Mouse (Mus musculus) embryo, embryonic 10.5 days (tissue): ENCODE measurements at regions not wholly inside any gene's neighbourhood (a gene's known extent, or its start where the extent isn't known, plus 50 kb on each side); places are given as distances from the start of the nearest gene placed in this dataset.
"Not testable (repeated sequence)": the region's sequence is repeated elsewhere in the genome, so short reads cannot be mapped to it uniquely, and the experiment has no call there.

Source experiments
- DNase-seq: peaks from one replicate; pipeline ENCODE4 v3.0.0-alpha.2; 2015; ENCODE audit warnings: low spot score

DNA sequence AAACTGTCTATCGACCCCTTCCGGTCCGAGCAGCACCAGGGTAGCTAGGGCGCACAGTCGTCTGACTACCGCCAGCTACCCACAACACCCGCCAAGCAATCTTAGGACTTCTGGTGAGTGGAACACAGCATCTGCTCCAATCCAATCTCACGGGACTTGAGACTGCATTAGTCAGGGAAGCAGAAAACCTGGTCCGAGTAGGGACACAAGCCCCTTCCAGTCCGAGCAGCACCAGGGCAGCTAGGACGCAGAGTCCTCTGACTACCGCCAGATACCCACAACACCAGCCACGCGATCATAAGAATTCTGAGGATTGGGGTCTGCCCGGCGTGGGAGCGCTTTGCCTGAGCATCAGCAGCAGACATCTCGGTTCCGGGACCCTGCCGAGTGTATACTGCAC is 79.6 kb downstream of the Gm10715 start:
- not testable (repeated sequence) for DNase-seq

DNA sequence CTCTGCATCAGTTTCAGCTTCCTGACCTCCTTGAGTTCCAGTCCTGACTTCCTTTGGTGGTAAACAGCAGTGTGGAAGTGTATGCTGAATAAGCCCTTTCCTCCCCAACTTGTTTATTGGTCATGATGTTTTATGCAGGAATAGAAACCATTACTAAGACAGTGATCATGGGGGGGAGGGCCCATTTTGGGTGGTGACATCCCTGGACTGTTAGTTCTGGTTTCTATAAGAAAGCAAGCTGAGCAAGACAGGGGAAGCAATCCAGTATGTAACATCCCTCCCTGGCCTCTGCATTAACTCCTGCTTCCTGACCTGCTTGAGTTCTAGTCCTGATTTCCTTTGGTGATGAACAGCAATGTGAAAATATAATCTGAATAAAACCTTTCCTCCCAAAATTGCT is 124.5 kb downstream of the Gm10715 start:
- no peak for DNase-seq

DNA sequence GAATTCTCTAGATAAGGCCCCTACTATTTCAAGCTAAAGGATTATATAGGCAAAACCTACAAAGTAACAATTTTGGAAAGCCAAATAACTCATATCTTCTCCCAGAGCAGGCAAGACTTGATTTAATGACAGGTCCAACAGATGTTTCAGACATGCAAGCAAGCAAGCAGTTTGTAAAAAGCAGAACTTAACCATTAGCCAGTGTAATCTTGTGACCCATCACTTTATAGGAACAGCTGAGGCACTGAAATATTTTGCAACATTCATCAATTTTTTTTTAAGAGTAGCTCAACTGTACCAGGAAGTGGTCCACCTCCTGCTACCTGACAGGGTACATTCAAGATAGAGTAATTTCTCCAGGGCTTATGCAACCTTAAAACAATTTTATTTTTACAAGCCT is 147.7 kb downstream of the Gm10715 start:
- no peak for DNase-seq

DNA sequence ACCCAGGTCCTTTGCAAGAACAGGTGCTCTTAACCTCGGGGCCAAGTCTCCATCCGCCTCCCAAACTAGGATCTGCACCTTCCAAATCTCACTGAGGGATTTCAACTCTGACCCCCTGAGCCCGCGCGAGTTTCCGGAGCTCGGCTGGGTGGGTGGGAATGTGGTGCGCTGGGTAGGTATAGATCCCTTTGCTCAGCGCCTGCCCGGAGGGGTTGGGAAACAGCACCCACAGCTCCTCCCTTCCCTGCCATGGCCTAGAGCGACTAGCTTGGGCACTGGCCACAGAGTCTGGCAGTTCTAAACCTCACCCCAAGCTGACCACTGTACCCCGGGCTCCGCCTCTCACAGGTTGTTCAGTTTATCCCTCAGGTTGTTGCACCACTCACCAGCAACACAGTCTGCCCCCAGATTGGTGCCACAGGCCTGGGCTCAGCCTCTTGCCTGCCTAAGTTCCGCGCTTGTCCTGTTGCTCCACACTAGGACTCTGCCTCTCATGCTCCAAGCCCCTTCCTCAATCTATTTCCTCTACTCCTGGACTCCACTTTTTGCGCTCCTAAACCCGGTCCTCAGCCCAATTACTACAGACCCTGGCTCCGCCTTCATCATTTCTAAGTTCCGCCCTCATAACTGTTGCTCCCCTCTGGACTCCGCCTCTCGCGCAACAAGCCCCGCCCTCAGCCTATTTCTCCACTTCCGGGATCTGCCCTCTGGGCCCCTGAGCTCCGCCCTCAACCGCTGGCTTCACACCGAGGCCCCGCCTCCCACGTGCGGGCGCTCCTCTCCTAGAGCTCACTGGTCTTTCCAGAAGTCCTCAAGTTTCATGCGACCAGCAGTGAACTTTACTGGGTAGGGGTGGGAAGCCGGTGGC is 135.6 kb upstream of the Alkbh8 start:
- DNase-seq, result peak; percentile 0

DNA sequence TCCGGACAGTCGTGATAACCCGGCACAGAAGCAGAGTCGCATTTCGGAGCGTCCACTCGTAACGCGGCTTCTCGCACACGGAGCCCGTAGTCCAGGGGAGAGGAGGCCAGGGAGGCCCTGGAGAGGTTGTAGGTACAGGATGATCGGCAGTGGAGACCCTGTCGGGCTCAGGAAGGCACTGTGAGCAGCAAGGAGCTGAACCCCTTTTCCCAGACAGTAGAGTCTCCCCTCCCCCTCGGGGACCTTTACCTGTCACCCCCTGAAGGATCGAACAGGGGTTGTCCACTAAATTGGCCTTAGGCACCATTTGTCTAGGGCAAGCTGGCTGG is 135.0 kb upstream of the Alkbh8 start:
- not testable (repeated sequence) for DNase-seq

DNA sequence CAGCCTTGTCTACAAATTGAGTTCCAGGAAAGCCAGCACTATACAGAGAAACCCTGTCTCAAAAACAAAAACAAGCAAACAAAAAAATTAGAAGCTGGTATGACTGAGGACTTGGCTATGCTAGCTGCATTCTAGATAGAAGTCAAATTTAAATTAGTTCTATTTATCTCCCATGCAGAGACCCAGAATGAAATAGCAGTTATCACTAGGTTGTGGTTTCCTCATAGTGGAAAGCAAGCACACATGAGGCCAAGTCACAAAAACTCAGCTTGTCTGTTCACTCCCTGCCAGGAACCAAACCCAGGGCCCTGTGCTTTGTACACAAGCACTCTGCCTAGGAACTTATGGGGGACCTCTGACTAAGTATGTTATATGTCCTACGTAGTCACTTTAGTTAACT is 126.8 kb upstream of the Alkbh8 start:
- DNase-seq, result not testable (repeated sequence)

DNA sequence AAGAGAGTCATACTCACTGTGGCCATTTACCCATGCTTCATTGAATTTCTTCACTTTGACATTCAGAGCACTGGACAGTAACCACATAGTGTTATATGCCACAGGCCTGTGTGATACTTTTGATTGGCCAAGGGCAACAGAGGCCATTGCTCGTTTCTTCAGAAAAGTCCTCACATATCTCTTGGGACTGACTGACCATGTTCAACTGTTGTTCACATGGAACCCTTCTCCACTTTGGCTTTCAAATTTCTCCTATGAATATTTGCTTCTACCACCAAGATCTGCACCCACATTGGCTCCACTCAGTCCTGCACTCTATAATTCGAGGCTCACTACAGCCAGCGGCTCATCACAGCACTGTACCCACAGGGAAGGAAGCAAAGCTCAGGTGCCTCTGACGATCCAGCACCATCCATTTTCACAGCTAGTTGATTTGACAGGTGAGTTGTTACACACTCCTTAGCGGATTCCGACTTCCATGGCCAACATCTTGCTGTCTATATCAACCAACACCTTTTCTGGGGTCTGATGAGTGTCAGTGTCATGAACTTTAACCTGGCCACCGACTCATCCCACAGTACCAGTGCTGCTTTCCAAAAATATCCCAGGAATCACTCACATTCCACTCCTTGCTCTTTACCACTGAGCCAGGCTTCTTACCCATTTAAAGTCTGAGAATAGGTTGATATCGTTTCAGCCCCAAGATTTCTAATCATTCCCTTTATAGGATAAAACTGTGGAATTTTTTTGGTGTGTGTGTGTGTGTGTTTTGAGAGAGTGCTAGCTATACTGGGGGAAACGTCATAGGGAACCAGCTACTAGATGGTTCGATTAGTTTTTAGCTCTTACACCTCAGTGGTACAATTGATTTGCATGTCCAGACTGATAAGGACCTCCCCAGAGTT is 76.3 kb upstream of the Alkbh8 start:
- peak; percentile 97 for DNase-seq

DNA sequence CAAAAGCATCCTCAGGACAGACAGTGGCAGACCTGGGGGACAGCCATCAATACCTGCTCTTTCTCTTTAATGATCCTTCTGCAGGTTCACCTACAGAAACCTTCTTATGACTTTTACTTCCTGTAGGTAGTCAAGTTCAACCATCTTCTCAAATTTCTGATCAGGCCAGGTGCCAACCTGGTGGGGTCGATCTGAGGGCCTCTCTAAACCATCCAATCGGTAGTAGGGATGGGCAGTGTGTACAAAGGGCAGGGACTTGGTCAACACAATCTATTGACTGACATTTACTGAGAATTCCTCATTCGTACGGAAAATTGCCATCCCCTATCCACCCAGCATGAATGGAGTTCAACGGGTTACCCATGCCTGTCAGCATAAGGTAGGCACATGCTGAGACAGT is 74.8 kb upstream of the Alkbh8 start:
- DNase-seq, result no peak

DNA sequence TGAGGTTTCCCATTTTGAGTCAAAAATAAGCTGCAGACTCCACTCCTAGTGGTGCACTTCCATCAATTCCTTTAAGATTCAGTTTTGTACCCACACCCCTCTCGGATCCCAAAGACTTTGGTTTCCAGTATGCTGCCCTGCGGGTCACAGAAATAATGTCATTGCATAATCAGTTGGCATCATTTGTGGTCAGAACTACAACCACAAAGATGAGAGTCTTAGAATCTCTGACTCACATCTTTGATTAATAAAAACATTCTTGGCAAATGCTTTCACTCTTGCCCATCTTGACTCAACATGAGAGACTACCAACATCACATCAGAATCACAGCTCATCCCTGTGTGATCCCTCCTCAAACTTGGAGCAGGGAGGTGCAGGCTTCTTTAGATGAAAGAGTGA is 74.1 kb upstream of the Alkbh8 start:
- no peak for DNase-seq

DNA sequence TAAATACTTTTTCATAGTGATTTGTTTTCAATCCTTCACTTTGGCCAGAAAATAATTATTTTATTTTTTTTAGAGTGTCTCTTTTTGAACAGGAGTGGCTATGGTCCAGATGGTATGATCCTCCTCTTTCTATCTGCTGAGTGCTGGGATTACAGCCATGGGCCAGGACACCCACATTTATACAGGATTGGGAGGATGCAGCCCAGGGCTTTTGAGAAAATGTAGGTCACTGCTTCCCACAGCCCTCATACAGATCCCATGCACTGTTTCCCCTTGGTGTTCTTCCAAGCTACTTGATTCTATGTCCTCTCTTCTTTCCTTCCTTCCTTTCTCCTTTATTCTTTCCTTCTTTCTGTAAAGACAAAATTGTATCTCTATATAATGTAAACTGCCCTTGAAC is 70.5 kb upstream of the Alkbh8 start:
- DNase-seq, result no peak

DNA sequence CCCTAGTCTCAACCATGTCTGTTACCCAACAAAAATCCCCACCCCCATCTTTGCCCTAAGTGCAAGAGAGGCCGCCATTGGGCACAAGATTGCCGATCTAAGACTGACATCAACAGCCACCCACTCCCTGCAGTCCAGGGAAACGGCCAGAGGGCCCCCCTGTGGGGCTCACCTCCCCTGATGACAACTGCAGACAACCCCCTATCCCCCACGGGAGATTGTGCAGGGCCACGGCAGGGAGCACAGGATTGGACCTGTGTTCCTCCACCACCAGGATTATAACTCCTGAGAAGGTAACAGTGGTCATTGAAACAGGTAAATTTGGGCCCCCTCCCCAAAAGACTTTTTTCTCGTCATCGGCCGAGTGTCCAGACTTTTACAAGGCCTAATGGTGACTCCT is 54.4 kb upstream of the Alkbh8 start:
- not testable (repeated sequence) for DNase-seq

DNA sequence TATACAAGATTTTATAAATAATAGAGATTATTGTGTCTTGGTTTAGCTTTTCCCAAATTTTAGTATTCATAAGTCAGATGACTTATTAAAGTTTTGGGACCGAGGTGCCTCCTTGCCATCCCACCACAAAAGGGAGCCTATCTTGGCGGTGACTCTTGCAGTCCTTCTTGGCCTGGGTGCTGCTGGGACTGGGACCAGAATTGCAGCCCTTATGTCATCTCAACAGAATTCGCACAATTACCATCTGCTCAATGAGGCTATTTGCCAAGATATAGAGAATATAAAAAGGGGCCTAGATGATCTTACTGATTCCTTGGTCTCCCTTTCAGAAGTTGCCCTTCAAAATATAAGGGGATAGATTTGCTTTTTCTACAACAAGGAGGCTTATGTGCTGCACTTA is 53.0 kb upstream of the Alkbh8 start:
- DNase-seq, result not testable (repeated sequence)

DNA sequence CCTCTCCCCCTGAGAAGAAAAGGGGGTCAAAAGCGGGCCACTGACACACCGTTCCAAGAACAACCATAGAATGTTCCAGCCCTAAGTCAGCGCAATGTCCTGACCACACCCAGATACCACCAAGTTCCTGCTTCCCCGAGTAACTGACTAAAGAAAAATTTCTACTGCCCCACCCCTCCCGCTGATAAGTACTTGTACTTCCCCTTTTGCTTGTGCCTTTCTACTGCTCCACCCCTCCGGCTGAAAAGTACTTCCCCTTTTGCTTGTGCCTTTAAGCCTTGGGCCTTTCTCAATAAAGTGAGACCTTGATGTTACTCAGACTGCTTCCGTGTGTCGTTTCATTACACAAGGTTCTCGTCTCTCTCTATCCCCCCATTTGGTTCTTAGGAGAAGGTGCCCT is 51.6 kb upstream of the Alkbh8 start:
- DNase-seq, result not testable (repeated sequence)
